Mouse (Mus musculus) mouse trophoblast stem cell (cell line): ENCODE results near the gene Tspan14.

ENCODE experiments used
- in situ Hi-C, 2 experiments: fragments of 300-500 bp; cut with MseI, MboI; formaldehyde crosslinking; loops; 2 replicates in 1 of 2; 3 replicates in 1 of 2; pipeline ENCODE4 v1.15.1; 2025

The Tspan14 gene

GRCm38 (mm10) chr14:40919521-40919920 is 47.1 kb downstream of the Tspan14 start:
- in situ Hi-C loops: loop anchor here in 1 of 2 experiments (10.0 kb wide), 2 partner anchors 55 to 115 kb away; no protein-coding TSS in a partner anchor

- in situ Hi-C loops: loop anchor here in 1 of 2 experiments (10.0 kb wide), 2 partner anchors 56 to 116 kb away; no protein-coding TSS in a partner anchor
Measured at GRCm38 (mm10) chr14:40918477-40918876, 48.1 kb downstream of the Tspan14 start.

GRCm38 (mm10) chr14:40917632-40918031 is 49.0 kb downstream of the Tspan14 start:
- in situ Hi-C loops: loop anchor here in 1 of 2 experiments (10.0 kb wide), 2 partner anchors 57 to 117 kb away; no protein-coding TSS in a partner anchor

GRCm38 (mm10) chr14:40916667-40917066 is 49.9 kb downstream of the Tspan14 start:
- in situ Hi-C loops: loop anchor here in 1 of 2 experiments (10.0 kb wide), 2 partner anchors 58 to 118 kb away; no protein-coding TSS in a partner anchor

GRCm38 (mm10) chr14:40915838-40916237 is 50.8 kb downstream of the Tspan14 start:
- in situ Hi-C loops: loop anchor here in 1 of 2 experiments (10.0 kb wide), 2 partner anchors 59 to 119 kb away; no protein-coding TSS in a partner anchor

GRCm38 (mm10) chr14:40914701-40915100 is 51.9 kb downstream of the Tspan14 start:
- in situ Hi-C loops: loop anchor here in 1 of 2 experiments (10.0 kb wide), 2 partner anchors 60 to 120 kb away; no protein-coding TSS in a partner anchor

GRCm38 (mm10) chr14:40913709-40914108 is 52.9 kb downstream of the Tspan14 start:
- in situ Hi-C loops: loop anchor here in 1 of 2 experiments (10.0 kb wide), 2 partner anchors 61 to 121 kb away; no protein-coding TSS in a partner anchor

GRCm38 (mm10) chr14:40911529-40911928 is 55.1 kb downstream of the Tspan14 start:
- in situ Hi-C loops: loop anchor here in 1 of 2 experiments (10.0 kb wide), 2 partner anchors 63 to 123 kb away; no protein-coding TSS in a partner anchor

- in situ Hi-C loops: no loop called here
Measured at GRCm38 (mm10) chr14:40908763-40909162, 57.8 kb downstream of the Tspan14 start.

- in situ Hi-C loops: no loop called here
Measured at GRCm38 (mm10) chr14:40906770-40907169, 59.8 kb downstream of the Tspan14 start.

GRCm38 (mm10) chr14:40905813-40906212 is 60.8 kb downstream of the Tspan14 start:
- in situ Hi-C loops: no loop called here

GRCm38 (mm10) chr14:40902307-40903055 is 64.1 kb downstream of the Tspan14 start:
- in situ Hi-C loops: no loop called here

GRCm38 (mm10) chr14:40900267-40900666 is 66.3 kb downstream of the Tspan14 start:
- in situ Hi-C loops: no loop called here

GRCm38 (mm10) chr14:40897916-40898315 is 68.7 kb downstream of the Tspan14 start:
- in situ Hi-C loops: no loop called here

- in situ Hi-C loops: no loop called here
Measured at GRCm38 (mm10) chr14:40895681-40896080, 70.9 kb downstream of the Tspan14 start.

- in situ Hi-C loops: no loop called here
Measured at GRCm38 (mm10) chr14:40894576-40895247, 71.9 kb downstream of the Tspan14 start.

- in situ Hi-C loops: no loop called here
Measured at GRCm38 (mm10) chr14:40893884-40894283, 72.7 kb downstream of the Tspan14 start.

GRCm38 (mm10) chr14:40893196-40893595 is 73.4 kb downstream of the Tspan14 start, which contains the start of gene Sh2d4b:
Gene Sh2d4b (minus strand): TSS chr14:40893266.
- in situ Hi-C loops: no loop called here

GRCm38 (mm10) chr14:40892326-40892825 is 74.2 kb downstream of the Tspan14 start:
- in situ Hi-C loops: no loop called here

GRCm38 (mm10) chr14:40891506-40891905 is 75.1 kb downstream of the Tspan14 start:
- in situ Hi-C loops: no loop called here

GRCm38 (mm10) chr14:40889704-40890103 is 76.9 kb downstream of the Tspan14 start:
- in situ Hi-C loops: no loop called here

- in situ Hi-C loops: no loop called here
Measured at GRCm38 (mm10) chr14:40889181-40889580, 77.4 kb downstream of the Tspan14 start.
